Mouse (Mus musculus) retina, adult 2 months (tissue): ENCODE data around the gene Ssr2.

ENCODE experiments used
- DNase-seq: peaks from one replicate; pipeline ENCODE4 v3.0.0-alpha.2; 2012; ENCODE audit warnings: low read depth, low spot score

The Ssr2 gene

DNA sequence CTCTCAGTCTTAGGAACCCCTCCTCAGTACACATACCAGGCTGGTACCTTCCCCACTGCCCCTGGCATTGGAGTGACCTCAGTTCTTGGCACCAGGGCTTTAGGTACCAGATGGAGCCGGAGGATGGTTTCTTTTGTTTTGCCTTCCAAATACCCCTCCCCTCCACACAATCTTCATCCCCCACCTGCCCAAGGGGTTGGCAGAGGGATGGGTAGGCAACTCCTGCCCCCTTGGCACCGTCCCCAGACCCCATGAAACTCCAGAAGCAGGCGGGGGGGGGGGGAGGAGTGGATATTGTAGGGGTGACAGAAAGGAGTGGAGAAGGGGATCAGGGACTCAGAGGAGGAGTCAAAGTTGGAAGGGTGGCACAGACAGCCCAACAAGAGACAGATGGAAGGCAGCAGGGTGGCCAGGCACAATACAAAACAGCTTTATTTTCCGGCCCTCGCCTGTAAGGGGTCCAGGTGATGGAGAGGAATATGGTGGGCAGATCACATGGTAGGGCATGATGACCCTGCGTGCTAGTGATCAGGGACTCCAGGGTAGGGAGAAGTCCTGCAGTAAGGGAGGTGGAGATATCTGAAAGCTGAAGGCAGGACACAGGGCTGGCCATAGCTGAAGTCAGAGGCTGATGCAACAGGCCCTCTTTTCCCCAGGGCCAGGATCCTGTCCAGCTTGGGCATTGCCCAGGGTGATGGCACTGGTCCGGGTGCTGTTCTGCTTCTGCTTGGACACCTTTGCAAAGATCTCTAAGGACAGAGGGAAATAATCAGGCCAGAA is 33.9 kb upstream of the Ssr2 start:
- no peak for DNase-seq

DNA sequence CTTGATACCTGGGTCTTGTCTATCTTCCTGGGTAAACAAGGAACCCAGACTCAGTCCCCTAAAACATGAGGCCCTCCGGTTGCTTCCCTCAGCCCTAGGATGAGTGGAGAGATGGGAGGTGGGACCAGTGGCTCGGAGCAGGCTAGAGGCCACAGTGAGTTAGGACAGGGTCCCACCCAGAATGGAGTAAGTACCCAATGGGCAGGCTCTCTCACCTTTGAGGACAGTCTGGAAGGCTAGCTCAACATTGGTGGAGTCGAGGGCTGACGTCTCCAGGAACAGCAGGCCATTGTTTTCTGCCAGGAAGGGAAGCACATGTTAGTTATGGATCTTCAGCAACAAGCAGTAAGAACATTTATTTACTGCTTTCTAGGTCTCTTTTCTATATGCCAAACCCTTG is 33.2 kb upstream of the Ssr2 start:
- no peak for DNase-seq

DNA sequence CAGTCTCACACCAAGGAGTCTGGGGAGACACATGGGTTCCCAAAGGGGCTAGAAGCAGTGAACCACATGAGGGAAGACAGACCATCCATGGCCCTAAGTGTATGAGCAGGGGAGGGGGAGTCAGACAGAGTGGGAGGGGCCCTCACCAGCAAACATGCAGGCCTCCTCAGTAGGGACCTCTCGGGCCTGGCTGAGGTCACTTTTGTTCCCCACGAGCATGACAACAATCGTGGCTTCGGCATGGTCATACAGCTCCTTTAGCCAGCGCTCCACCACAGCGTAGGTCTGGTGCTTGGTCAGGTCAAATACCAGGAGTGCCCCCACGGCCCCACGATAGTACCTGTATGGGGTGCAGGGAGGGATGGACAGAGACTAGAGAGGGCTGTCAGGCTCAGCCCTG is 32.5 kb upstream of the Ssr2 start:
- DNase-seq: no peak

DNA sequence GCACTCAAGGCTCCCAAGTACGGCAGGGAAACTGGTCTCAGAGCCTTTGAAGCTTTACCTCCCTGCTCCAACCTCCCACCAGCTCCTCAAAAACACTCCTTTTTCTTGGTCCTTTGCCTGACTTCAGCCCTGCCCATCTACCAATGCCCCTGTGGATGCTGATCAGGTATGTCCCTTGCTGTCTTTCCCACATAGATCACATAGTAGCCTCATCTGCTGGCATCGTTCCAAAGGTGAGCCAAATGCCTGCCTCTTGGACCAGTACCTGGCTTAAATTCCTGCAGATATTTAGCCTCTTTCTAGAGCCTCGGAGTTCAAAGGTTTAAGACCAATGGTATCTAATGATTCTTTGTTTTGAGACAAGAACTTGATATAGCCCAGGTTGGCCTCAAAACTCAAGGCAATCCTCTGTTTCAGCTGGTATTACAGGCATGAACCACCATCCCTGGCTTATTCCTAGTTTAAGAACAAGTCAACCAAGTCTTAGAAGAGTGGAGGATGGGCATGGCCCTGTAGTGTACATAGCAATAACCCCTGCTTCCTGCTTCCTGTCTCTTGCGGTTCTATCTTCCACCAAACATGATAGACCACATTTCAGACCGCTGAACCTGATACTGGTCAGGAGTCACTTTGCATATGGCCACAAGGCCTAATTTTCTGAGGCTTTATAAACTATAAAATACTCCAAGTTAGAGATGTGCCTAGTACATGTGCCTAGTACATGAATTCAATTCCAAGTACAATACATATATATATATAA is 31.8 kb upstream of the Ssr2 start:
- DNase-seq: no peak

DNA sequence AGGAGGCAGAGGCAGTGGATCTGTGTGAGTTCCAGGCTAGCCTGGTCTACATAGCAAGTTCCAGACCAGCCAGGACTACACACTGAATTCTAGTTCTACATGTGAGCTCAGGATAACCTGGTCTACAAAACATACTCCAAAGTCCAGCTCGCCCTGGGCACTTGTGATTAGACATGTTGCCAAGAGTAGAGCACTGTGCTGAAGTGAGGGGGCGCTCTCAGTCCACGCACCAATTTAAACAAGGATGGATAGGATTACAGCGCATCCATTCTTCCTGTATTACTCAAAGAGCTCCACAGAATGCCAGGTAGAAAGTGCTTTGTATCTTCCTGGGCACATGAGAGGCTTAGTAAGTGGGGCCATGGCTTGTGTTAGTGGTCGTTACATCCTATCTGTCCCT is 31.2 kb upstream of the Ssr2 start:
- no peak for DNase-seq

DNA sequence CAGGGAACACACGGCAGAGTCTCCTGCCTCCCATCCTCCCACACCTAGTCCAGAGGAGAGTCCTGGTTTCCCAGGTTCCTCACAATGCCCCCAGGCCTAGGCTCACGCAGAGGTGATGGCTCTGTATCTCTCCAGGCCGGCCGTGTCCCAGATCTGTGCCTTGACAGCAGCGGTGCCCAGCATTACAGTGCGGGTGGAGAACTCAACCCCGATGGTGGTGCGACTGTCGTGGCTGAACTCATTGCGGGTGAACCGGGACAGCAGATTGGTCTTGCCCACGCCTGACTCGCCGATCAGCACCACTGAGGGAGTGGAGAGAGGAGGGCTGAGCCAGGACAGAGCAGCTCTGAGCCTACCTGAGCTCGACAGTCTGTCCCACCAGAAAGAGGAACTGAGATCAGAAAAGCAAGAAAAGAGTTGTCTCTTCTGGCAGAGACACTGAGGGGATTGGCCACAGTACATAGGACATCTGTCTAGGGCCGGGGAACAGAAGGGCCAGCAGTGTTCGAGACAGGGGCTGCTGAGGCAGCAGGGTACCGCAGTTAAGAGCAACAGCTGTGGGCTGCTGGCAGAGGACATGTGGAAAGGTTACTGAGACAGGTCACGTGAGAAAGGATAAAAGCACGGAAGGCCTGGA is 30.6 kb upstream of the Ssr2 start:
- DNase-seq: no peak

DNA sequence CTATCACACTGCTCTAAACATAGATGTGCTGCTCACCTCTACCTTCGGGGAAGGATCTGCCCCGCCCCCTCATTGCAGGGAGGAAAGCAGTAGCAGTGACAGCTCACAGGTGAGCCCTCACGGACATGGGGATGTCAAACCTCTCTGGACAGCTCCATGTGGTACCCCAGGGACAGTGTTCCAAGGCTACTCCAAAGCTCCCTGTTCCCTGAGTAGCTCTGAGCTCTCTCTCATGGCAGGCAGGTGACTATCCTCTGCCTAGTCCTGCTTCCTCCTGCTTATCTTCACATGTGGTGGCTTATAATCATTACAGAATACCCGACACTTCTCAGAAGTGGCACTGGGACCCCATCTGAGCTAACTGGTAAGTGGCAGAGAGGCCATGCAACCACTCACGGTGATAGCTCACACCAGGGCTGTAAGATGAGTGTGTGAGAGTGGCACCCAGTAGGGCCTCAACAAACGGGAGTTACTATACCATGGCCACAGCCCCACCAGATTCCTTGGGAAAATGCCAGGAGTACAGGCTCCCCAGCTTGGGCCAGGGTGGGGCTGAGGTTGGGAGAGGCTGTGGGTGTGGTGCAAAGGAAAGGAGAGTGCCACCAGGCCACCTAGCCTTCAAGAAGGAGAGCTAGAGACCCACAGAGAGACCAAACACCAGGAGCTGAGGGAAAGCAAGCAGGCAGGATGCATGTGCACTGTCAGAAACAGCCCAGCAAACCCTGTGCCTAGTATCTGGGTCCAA is 28.8 kb upstream of the Ssr2 start:
- no peak for DNase-seq

DNA sequence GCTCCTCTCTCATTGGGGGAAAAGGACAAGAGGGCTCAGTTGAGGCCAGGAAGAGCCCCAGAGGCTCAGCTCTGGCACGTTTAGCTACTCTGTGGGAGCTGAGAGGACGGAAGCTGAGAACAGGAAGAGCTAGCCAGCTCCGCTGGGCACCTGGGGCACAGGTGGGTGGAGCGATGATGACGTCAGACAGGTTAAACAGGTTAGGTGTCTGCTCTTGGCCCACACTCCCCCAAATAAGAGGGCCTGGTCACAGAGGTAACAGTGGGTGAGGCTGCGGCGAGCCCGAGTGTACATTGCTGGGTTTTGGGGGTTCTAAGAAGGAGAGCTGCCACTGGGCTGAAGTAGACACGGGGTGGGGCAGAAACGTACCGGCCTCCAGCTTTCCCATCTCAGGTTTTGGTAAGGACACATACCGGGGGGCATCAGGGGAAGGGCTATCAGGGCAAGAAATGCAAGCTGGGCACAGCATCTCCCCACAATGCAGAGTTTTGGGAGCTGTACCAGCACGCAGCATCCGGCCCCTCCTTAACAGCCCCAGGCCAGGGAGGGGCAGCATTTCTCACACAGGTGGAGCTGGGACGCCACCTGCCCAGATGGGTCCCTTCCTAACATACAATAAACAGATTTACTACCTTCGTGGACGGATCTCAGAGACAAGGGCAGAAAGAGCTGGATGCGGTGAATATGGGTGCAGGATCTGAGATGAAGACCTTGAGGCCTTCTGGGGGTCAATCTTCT is 27.3 kb upstream of the Ssr2 start, which contains the start of gene Rab25:
Gene Rab25, minus strand, starts transcription at position 121 of the 738 bp plus-strand sequence.
- DNase-seq: no peak

DNA sequence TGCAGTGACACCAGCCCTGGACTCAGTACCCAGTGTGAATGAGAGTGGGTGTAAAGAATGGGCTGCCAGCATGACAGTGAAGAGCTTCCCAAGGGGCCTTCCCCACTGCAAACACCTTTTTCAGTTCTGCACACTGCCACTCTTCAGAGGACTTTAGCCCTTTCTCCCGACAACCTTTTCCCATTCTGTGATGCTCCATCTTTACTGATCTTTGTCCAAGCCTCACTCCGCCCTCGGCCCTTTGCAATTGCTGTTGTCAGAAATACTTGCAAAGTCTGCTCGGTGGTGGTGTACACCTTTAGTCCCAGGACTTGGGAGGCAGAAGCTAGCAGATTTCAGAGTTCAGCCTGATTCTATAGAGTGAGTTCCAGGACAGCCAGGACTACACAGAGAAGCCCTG is 24.1 kb upstream of the Ssr2 start:
- DNase-seq: no peak

DNA sequence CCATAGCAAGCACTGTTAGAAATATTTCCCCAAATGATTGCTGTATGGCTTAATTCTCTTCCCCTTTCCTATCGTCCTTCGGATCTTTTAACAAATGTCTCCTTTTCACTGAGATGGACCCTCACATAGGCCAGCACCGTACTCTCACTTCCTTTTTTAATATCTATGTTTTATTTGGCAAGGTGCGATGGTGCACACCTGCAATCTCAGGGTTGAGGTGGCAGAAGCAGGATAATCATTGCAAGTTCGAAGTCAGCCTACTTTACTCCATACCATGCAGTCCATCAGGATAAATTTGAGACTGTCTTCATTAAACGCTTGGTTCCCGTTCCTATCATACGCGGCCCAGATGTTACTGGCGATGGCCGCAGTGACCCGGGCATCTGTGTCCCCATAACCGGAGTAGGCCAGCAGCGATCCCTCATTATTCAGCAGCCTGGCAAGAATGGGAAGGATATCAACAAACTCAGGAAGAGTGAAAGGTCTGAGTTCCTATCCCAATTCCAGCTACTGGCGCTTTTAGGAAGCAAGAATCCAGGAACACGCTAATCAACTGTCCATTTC is 23.5 kb upstream of the Ssr2 start:
- DNase-seq: no peak

DNA sequence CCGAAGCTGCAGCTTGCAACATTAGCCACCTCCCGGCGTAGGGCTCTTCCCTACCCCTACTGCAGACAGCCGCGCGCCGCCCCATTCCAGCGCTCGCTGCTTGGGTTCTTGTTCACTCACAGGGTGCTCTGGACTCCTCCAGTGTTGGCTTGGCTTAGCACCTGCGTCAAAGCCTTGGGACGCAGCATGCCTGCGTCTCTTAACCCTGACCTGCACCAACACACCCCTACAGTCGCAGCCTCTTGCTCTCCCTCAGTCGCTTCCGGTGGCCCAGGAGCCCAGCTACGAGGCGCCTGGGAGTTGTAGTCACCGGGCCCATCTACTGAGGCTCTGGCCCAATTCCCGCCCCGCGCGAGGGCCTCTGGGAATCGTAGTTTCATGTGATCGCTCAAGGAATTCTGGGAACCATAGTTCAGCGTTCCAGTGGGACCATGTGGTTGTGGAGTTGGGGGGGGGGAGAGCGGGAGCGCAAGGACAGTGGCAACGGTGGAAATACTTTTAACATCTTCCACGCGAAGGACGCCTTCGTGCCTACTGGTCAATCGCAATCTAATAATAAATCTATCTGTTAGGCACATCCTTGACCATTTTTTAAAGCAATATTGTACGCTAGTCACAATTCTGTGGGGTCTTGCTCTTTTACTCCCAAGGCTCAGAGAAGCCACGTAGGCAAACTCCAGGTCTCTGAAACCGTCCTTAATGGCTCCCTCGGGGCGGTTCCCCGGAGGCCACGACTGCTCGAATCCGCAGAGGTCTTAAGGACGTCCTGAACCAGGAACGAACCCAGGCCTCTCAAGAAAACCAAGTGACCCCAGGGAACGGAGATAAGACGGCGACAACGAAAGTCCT is 22.8 kb upstream of the Ssr2 start, which contains the start of gene Lamtor2:
Gene Lamtor2, minus strand, starts transcription at position 399 of the 849 bp plus-strand sequence.
- peak; percentile 94 for DNase-seq

DNA sequence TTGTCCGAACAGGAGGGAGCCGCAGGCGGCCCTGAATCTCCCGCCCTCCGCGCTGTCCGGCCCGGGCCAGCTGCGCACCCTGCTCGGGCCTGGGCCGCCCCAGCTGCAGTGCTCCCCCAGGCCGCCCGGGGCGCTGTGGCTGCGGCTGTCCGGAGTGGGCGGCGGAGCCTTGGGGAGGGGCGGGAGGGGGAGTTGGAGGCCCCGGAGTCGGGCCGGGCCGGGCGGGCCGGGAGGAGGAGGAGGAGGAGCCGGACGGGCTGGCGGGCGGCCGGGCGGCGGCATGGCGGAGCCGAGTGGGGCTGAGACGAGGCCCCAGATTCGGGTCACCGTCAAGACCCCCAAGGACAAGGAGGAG is 22.2 kb upstream of the Ssr2 start, which contains the start of gene Ubqln4:
Gene Ubqln4, plus strand, starts transcription at position 234 of the 355 bp plus-strand sequence.
- DNase-seq: peak; percentile 77

DNA sequence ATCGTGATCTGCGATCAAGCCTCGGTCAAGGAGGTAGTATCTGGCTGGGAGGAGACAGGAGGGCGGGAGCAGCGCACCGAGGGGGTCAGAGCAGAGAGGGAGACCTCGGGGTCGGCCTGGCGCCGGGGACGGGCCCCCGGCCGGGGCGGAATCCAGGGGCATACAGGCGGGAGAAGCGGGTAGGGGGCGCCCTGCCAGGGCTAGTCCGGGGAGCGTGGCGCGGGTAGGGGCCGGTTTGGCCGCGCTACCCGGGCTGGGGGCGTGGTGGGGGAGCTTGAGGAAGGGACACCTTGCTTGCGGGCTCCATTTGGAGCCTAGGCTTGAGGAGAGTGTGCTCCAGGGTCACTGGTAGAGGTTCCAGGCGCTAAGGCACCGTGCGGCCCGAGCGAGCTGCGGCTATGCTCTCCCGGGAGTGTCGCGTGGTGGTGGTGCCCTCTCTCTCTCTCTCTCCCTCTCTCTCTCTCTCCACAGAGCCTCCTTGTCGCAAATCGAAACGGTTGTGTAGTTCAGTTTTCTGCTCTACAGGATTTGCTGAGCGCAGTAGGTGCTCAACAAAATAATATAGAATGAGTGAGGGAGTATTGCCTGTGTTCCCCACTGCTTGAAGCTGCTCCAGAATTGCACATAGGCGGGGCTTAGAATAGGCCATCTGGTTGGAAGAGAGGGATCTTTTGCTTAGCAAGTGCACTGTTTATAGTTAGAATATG is 21.6 kb upstream of the Ssr2 start:
- no peak for DNase-seq

DNA sequence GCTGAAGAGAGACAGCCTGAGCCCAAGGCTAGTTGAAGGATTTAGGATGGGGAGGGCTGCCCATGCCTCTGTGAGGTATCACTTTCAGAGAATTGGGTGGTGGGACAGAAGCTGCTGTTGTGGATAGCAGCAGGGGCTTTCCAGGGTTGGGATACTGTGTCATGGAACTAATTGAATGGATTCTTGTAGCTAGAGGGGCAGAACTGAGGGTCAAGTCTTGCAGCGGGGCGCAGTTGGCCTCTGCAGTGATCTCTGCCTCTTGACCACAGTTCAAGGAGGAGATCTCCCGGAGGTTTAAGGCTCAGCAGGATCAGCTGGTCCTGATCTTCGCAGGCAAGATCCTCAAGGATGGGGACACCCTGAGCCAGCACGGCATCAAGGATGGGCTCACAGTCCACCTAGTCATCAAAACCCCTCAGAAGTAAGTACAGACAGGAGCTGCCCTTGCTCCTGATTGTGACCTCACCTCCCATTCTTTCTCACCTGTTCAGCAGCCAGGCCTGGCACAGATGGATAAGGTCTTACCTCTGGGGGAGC is 20.5 kb upstream of the Ssr2 start:
- no peak for DNase-seq

DNA sequence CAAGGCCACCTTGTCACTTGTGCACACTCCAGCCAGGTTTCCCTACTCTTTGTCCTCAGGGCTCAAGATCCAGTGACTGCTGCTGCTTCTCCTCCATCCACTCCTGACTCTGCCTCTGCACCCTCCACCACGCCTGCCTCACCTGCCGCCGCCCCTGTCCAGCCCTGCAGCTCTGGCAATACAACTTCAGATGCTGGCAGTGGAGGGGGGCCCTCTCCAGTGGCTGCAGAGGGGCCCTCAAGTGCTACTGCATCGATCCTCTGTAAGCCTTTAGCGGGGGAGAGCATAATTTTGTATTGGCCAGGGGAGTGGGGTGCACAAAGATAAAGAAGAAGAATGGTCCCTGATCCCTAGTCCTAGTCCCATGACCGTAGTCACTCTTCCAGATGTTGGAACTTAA is 19.9 kb upstream of the Ssr2 start:
- no peak for DNase-seq

DNA sequence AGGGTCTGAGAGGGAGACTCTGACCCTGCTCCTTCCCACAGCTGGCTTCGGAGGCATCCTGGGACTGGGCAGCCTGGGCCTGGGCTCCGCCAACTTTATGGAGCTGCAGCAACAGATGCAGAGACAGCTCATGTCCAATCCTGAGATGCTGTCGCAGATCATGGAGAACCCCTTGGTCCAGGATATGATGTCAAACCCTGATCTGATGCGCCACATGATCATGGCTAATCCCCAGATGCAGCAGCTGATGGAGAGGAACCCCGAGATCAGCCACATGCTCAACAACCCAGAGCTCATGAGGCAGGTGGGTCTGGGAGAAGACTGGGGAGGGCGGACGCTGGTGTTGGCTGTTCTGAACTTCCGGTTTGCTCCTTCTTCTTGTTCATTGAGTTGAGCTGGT is 19.1 kb upstream of the Ssr2 start:
- DNase-seq: no peak

DNA sequence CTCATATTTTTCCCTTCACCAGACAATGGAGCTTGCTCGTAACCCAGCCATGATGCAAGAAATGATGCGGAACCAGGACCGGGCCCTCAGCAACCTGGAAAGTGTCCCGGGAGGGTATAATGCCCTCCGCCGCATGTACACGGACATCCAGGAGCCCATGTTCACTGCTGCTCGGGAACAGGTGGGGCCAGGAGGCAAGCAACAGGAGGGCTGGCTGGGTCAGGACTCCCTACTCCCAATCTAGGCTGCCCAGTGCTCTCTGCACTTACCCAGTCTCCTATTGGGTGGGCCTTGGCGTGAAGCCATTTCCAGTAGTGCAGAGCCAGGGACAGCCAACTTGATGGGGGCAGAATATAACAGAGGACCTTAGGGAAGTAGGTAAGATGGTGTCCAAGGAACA is 16.1 kb upstream of the Ssr2 start:
- no peak for DNase-seq

DNA sequence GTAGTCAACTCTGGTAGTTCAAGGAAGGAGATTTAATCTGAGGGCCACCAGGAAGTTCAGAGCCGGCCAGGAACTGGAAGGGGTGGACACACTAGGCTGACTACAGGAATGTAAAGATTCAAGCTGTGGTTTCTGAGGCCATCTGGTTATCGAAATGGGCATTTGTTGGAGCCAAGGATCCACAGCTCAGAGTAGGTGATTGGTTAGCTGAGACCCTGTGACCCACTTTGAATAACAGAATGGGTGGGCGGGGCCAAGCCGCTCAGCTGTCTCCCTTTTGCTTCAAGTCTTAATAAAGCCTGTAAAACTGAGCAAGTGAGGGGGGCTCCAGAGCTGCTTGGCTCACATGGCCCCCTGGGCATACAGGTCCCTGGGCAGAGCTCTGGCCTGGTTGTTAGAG is 13.7 kb upstream of the Ssr2 start:
- DNase-seq: no peak

DNA sequence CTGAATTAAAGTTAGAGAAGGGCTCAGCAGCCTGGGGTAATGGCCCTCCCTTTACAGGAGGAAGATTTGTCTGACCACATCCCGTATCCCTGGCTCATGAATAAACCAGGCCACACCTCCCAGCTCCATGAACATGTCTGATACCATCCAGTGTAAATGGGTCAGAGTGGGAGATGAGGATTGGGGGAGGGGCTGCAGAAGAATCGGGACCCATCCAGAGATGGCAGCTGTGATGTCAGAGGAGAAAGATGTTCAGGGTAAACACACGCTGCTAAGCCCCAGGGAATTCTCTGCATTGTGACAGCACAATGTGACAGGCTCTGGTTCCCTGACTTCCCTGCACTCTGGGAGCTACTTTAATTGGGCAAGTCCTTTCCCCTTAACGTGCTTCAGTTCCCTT is 12.2 kb upstream of the Ssr2 start:
- DNase-seq: no peak
